Mouse (Mus musculus): ENCODE results near the gene Il9r.

Il9r gene

DNA sequence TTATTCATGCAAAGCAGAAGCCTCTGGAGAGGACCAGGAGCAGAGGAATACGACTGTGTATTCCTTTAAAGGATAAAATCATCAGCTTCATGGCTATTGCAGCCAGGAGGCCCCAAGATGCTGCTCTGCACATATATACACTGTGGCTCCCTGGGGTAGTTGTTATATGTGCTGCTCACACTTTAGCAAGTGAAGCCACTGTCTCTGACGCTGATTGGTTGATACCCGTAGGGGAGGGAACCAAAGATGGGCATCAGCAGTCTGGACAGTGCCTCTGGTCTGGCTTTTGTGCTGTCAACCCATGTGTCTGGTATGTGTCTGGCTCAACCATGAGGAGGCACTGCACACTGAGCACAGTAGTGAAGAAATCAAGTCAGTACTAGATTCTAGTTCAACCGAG, 33.4 kb downstream of the Il9r start:
- ATAC-seq (ENCODE audit: insufficient number of reproducible peaks, low FRiP score, low TSS enrichment): no peak

DNA sequence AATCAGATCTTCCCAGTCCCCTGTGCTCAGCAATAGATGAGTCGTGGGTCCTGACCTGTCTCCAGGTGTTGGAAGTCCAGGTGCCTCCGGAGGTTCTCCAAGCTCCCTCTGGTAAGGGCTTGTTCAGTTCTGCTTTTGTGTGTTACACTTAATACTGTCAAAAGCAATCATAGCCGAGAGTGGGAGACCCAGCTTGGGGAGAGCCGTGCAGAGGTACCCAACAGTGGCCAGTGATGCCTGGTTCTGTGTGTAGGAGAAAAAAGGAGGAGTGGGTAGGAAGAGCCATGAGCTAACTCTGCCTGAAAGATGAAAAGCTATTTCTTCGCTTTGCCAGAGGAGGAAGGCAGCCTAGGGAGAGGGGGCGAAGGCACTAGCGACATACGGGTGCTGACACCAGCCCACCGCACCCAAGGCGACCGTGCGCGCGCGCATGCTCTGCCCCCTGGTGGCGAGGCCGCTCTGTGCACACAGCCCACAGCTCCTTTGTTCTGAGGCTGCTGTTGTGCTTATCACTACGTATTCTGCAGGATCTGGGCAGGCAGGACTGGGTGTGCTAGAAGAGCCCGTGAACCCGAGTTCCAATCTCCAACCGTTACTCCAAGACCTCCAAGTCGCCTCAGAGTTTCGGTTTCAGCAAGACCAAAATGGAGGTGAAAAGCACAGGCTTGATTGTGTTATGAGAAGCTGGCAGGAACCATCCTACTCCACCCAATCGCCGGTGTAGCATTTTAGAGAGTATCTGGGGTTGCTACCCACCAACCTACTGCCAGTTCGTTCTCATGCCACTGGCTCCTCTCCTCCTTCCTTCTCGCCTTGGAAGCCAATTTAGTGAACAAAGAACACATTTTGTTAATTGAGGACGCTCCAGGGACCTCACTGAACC, 37.9 kb downstream of the Il9r start:
- ATAC-seq (ENCODE audit: insufficient number of reproducible peaks, low FRiP score, low TSS enrichment): peak; percentile 86

DNA sequence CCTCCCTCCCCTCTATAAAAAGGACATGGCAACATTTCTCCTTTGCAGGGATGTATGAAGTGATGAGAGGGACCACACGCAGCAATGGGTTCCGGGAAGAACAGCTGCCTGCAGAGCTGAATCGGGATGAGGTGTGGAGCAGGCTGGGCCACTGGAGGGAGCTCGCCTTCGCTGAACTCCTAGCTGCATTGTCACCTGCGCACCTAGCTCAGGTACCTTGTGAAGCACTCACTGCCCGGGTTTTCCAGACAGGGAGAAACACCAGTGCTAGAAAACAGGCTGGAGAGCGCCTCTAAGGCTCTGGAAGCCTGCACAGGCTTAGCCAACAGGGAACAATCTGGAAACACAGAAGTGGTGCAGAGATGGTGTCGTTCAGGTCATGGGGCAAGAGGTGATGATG, 38.6 kb downstream of the Il9r start:
- ATAC-seq (ENCODE audit: insufficient number of reproducible peaks, low FRiP score, low TSS enrichment): peak; percentile 65; the same call in 1 of the 2 replicates

DNA sequence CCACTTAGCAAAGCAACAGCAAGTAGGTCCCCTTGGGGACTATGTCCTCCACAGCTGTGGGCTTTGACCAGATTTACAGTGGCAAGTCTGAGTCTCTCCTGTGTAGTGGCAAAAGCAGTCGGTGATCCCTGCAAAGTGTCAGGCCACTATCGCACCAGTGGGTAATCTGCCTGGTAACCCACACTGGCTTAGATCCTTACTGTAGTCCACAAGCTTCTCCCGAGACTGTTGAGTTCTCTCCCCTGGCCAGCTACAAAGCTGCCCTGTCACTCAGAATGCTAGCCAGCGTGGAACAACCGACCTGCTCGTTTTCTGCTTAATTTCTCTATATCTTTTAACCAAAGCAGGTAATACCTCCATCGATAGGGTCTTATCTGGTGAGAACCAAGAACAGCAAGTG, 39.7 kb downstream of the Il9r start:
- ATAC-seq (ENCODE audit: insufficient number of reproducible peaks, low FRiP score, low TSS enrichment): no peak

DNA sequence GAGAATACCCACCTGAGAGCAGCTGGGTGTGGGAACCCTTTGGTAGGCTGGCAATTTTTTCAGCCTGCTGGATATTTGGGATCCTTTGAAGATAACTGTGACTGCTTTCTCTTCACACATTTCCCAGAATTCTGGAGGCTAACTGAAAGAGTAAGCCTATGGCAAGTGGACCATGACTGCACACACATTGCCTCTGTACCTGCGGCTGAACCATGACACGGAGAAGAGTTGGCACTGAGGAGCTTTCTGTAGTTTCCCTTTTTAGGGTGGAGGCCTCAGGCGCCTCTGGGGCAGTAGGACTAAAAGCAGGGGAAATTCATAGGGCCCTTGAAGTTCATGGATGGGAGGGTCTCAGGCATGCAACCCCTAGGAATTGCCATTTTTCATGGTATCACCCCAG, 40.9 kb downstream of the Il9r start:
- no peak for ATAC-seq (ENCODE audit: insufficient number of reproducible peaks, low FRiP score, low TSS enrichment)

DNA sequence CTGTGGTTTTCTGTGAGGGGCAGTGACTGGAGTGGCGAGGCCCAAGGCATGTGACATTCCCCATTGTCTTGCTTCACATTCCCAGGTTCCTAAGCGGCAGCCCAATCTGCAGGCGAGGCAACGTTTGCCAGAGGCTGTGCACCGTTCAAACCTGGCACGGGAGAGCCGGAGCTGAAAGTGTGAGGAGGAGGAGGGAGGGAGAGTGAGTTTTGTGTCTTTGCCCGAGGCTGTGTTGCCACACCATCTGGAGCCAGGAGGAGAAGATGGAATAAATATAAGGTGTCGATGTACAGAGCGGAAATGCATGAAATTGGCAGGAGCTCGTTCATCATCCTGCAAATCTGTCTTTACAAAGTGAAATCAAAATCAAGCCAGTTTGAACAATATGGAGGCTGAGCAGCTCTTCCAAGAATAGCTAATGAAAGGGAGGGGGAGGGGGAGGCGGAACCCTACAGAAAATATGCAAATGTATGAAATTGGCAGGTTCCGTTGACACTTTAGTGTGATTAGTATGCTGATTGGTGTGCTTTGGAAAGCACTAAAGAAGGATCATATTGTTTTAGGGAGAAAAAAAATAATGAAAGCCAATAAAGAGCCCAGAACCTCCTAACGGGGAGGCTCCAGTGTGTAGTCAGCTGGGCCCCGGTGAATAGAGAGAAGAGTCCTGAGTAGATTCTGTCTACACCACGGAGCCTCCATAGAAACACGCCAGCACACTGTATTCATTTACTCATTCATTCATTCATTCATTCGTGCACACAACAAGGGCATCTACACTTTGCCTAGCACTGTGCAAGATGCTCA, 42.1 kb downstream of the Il9r start:
- ATAC-seq (ENCODE audit: insufficient number of reproducible peaks, low FRiP score, low TSS enrichment): no peak

DNA sequence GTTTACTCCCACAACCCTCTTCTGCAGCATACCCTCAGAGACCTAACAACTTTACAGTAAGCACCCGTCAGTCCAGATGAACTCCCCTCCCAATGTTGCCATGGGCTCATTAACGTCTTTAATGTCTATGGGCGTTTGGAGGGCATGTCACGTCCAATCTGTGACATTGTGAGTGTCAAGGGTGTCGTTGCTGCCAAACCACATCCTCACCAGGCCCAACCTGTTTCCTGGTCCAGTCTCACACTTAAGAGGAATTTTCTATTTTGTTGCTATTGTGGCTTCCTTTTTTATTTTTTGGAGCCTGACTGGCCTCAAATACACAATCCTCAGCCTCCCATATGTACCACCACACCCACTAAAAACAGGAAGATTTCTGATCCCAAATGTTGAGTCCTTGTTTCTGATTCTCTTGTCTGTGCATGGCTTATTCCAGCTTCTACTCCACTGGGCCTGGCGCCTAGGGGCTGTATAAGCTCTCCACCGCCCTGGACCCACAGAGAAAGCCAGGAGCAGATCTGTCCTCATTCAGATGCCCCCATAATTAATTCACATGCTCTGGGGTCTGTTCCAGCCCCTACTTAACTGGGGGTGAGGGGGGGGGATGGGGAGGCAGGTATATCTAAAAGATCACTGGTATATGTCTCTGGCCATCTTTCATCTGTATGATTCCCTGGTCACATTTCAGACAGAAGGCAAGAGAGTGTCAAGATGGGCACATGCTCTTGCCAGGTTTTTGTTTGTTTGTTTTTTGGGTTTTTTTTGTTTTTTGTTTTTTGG, 43.0 kb downstream of the Il9r start:
- no peak for ATAC-seq (ENCODE audit: insufficient number of reproducible peaks, low FRiP score, low TSS enrichment)

DNA sequence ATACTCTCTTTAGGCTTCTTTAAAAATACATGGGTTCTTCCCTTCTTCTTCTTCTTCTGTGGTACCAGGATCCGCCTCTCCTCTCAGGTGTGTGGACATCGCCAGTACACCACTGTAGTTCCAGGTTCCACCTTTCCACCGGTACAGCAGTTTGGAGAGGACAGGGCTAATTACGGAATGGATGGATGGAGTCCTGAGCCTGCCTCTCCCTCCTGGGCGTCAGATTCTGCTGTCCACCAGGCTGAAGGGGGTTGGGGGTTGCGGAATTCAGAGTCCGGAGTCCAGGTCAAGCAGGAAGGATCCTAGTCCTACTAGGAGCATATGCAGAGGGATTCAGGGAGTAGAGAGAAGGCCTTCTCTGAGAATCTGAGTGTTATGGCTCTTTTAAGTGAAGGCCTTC, 46.9 kb downstream of the Il9r start:
- ATAC-seq (ENCODE audit: insufficient number of reproducible peaks, low FRiP score, low TSS enrichment): no peak

DNA sequence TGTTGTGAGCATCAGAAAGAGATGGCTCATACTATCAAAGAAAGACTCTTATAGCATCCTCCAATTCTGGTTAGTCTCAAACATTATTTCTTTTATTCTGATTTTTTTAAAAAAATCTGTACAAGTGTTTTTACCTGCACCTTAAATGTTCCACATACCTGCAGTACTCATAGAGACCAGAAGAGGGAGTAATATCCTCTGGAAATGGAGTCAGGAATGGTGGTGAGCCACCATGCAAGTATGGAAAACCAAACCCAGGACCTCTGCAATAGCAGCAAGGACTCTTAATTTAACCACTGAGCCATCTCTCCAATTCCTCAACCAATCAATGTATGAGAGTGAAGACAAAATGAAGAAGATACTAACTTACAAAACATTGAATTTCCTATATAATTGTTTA, 47.3 kb downstream of the Il9r start:
- ATAC-seq (ENCODE audit: insufficient number of reproducible peaks, low FRiP score, low TSS enrichment): no peak

DNA sequence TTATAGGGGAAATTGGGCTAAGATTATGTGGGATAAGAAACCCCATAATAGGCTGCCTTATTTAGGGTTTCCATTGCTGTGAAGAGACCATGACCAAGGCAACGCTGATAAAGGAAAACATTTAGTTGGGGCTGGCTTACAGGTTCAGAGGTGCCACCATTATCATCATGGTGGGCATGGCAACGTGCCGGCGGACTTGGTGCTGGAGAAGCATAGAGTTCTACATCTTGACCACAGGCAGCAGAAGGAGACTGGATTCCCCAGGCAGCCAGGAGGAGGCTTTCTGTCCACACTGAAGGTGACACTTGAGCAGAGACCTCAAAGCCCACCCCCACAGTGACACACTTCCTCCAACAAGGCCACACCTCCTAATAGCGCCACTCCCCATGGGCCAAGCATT, 48.8 kb downstream of the Il9r start:
- no peak for ATAC-seq (ENCODE audit: insufficient number of reproducible peaks, low FRiP score, low TSS enrichment)

DNA sequence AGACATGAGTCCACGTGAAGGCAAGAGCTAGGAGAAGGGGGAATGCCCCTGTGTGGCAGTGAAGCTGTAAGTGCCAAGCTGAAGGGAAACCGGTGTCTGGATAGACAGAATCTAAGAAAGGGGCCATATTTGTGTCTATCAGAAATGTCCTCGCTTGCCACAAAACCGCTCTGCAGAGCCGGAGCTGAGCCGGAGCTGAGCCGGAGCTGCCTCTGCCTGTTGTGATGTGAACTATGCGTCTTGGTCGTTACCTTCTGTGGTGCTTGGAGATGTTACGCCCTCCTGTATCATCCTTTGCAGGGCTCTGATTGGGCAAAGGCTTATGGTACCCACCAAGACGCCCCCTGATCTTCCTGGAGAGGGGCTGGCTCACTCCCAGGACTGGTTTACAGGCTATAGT, 50.5 kb downstream of the Il9r start:
- no peak for ATAC-seq (ENCODE audit: insufficient number of reproducible peaks, low FRiP score, low TSS enrichment)

DNA sequence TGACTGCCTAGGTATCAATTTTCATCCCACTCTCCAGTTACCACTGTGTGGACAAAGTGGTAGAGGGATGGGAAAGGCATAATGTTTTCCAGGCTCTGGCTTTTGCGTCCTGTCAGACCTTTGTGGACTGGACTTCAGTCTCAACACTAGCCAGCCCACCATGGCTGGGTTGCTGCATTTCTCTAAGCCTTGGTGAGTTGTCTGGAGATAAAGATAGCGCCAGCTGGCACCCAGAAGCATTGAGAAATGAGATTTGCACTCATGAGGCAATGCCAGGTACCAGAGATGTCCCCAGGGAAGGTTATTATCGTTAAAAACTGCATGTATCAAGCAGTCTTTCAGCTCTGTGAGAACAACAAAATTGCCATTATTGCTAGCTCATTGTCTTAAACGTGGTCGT, 57.3 kb downstream of the Il9r start:
- ATAC-seq (ENCODE audit: insufficient number of reproducible peaks, low FRiP score, low TSS enrichment): no peak

DNA sequence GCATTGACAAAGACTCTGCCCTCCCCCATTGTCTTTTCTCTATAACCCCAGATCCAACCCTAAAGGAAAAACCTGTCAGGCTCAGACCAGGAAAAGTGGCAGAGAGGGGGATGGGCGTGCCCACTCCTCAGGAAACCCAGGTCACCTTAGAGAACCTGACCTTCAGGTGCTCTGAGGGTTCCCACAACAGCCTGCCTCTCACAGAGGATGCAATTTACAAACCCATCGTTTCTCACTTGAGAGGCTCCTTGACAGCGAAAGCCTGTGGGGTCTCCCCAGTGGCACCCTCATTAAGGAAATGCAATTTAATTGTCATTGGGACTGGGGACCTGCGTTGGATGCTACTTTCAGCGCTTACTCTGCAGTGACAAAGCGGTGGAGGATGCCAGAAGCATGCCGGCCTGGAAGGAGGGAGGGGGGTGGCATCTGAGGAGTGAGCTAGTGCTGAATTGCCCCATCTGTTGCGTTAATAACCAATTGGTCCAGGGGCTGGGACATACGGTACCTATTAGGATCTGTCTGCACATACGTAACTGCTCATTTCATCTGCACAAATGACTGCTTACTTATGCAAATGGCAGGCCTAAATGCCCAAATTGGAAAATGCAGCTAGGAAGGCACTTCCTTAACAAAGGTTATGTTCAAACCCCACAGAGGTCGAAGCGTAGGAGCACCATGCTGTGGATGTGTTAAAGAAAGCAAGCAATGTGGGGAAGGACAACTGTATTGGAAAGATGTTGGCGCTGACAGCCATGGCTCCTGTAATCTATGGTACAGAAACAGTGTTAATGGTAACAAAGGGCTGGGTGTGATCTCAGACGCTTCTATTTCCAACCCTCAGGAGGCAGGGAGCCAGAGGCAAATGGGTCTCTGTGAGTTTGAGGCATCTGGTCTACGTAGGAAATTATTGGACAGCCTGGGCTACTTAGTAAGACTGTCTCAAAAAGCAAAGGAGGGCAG, 58.2 kb downstream of the Il9r start:
- ATAC-seq (ENCODE audit: insufficient number of reproducible peaks, low FRiP score, low TSS enrichment): no peak

DNA sequence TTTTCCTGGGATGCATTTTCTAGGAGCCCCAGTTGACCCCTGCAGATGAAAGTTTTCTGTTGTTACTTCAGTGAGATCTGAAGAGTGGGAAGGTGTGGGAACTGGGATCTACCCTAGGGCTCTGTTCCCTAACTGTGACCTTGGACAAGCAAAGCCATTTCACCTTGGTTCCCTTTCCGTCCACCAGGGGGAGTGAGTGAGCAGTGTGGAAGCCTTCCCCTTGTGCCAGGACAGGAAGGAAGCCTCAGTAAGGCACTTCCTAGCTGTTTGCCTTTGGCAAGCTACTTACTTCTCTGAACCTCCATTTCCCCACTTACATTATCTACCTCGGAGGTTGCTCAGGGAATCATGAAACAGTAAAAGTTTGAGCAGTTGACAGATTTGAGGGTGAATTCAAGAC, 59.0 kb downstream of the Il9r start:
- ATAC-seq (ENCODE audit: insufficient number of reproducible peaks, low FRiP score, low TSS enrichment): no peak

DNA sequence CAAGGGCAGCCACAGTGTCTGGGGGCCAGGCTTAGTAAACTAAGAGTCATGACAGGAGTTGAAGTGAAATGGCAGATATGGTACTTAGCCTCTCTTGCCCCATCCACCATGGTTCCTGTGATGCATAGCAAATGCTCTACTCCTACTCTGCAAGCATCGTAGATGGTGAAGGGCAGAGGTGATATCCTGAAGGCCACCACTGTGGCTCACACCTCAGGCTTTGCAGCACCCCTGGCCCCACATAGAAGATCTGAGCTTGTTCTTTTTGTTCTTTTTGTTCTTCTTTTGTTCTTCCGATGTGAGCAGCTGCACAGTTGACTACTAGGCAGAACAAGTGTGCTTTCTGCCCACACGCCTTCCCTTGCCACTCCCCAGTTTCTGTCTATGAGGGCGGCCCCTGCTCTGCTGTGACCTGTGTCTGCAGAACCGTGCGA, 60.5 kb downstream of the Il9r start:
- ATAC-seq (ENCODE audit: insufficient number of reproducible peaks, low FRiP score, low TSS enrichment): no peak

DNA sequence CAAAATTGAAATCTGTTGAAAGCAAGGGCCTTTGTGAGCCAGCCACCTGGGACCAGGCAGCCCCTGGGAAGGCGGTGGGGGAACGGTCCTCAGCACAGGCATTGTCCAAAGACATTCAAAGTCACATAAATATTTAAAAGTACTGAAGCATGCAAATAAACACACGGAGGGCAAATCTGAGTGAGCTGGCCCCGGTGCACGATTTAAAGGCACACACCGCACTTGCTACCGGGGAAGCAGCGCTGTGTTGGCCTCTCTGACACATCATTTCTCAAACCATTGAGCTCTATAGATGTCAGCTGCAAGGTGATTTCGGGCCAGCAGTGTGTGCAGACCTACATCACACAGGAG, 61.5 kb downstream of the Il9r start:
- ATAC-seq (ENCODE audit: insufficient number of reproducible peaks, low FRiP score, low TSS enrichment): no peak

DNA sequence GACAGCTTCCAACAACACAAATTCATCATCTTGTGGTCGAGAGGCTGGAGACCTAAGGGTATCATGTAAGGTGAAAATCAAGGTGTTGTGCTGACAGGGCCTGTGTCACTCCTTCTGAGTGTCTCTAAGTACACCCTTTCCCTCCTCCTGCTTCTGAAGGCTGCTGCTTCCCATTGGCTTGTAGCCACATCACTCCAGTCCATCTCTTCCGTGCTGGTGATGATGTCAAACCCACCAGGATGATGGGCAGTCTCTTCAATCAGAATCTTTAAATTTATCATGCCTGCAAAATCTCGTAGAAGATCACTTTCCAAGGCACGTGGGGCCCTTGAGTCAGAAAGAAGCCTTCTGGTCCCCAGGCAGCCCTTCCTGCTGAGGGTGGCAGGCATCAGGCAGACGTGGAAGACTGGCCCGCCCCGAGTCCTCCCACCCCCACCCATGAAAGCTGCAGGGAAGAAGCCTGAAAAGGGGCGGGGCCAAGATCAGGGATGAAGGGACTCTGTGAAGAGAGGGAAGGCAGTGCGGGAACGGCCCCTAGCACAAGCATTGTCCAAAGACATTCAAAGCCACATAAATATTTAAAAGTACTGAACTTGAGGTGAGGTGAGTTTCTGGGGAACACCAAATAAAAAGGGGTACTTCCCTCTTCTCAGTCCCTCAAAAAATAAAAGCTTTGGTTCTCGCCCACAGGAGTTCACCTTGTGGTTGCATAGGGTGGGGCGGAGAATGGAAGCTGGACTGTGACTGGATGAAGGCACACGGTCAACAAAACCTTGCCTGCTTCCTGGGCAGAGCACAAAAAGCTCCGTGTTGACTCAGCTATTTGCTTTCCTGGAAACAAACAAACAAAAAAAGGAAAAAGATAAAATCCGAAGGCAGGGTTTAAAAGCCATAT, 62.1 kb downstream of the Il9r start:
- ATAC-seq (ENCODE audit: insufficient number of reproducible peaks, low FRiP score, low TSS enrichment): no peak

Measured in cerebellum, adult (tissue).